Mouse (Mus musculus): ENCODE results near the gene Rac1. TPM values are rescaled to one million over a fixed set of nuclear protein-coding genes. Genes with fewer than 3 reads are reported as not detected.

The Rac1 gene
- polyA plus RNA-seq, 1 experiment = 504 TPM

- peak overlapping the region; percentile 94 for H3K4me3 ChIP-seq (ENCODE audit: low read depth, low read length)
- H3K27ac ChIP-seq (ENCODE audit: insufficient read depth, low read depth, low read length) = peak overlapping the region; percentile 98
- H3K27me3 ChIP-seq (ENCODE audit: control insufficient read depth, insufficient read depth, low read length) = no peaks in the 10 kb centered on the region
- no peaks in the 10 kb centered on the region for H3K36me3 ChIP-seq (ENCODE audit: control insufficient read depth, insufficient read depth, low read length)
- H3K4me1 ChIP-seq (ENCODE audit: control insufficient read depth, insufficient read depth, insufficient read length, low read length) = peaks cover 18% of the 10 kb centered on the region
- TF ChIP-seq POLR2A (IDR thresholded peaks at IDR 0.05; ENCODE audit: low read depth, low read length) (peak; percentile 27; the same call in 1 of the 2 replicates), CTCF (IDR thresholded peaks at IDR 0.05; ENCODE audit: extremely low read depth, insufficient read length, insufficient replicate concordance, low read depth, low read length) (no peak)
- WGBS = under 1% methylated on average over 28 of the region's 28 CpGs
These were observed 1.0 kb downstream of the Rac1 start for GRCm38 (mm10) chr5:143526698-143527331.

- Histone ChIP-seq H3K36me3 (ENCODE audit: control insufficient read depth, insufficient read depth, low read length) (no peaks in the 10 kb centered on the region), H3K4me3 (ENCODE audit: low read depth, low read length) (peak overlapping the region; percentile 23; the same call in 1 of the 2 replicates), H3K27ac (ENCODE audit: insufficient read depth, low read depth, low read length) (peak overlapping the region; percentile 6; the same call in 1 of the 2 replicates), H3K4me1 (ENCODE audit: control insufficient read depth, insufficient read depth, insufficient read length, low read length) (peaks cover 21% of the 10 kb centered on the region), H3K27me3 (ENCODE audit: control insufficient read depth, insufficient read depth, low read length) (no peaks in the 10 kb centered on the region)
- TF ChIP-seq POLR2A (IDR thresholded peaks at IDR 0.05; ENCODE audit: low read depth, low read length) = no peak
- TF ChIP-seq CTCF (IDR thresholded peaks at IDR 0.05; ENCODE audit: extremely low read depth, insufficient read length, insufficient replicate concordance, low read depth, low read length) = no peak
- WGBS = 46% methylated on average over 7 of the region's 7 CpGs
These were observed 2.2 kb downstream of the Rac1 start for GRCm38 (mm10) chr5:143525454-143526225.

GRCm38 (mm10) chr5:143522882-143523281 lies 5.0 kb downstream of the Rac1 start:
- no peaks in the 10 kb centered on the region for H3K27me3 ChIP-seq (ENCODE audit: control insufficient read depth, insufficient read depth, low read length)
- H3K36me3 ChIP-seq (ENCODE audit: control insufficient read depth, insufficient read depth, low read length) = peaks cover 2% of the 10 kb centered on the region; the same call in 1 of the 2 replicates
- TF ChIP-seq POLR2A (IDR thresholded peaks at IDR 0.05; ENCODE audit: low read depth, low read length) (no peak), CTCF (IDR thresholded peaks at IDR 0.05; ENCODE audit: extremely low read depth, insufficient read length, insufficient replicate concordance, low read depth, low read length) (no peak)
- 76% methylated on average over 3 of the region's 3 CpGs for WGBS
- no peak overlapping the region for H3K27ac ChIP-seq (ENCODE audit: insufficient read depth, low read depth, low read length)
- H3K4me1 ChIP-seq (ENCODE audit: control insufficient read depth, insufficient read depth, insufficient read length, low read length) = peaks cover 34% of the 10 kb centered on the region
- no peak overlapping the region for H3K4me3 ChIP-seq (ENCODE audit: low read depth, low read length)

- TF ChIP-seq POLR2A (IDR thresholded peaks at IDR 0.05; ENCODE audit: low read depth, low read length) (no peak), CTCF (IDR thresholded peaks at IDR 0.05; ENCODE audit: extremely low read depth, insufficient read length, insufficient replicate concordance, low read depth, low read length) (no peak)
- peaks cover 36% of the 10 kb centered on the region for H3K4me1 ChIP-seq (ENCODE audit: control insufficient read depth, insufficient read depth, insufficient read length, low read length)
- peak overlapping the region; percentile 69 for H3K27ac ChIP-seq (ENCODE audit: insufficient read depth, low read depth, low read length)
- no peak overlapping the region for H3K4me3 ChIP-seq (ENCODE audit: low read depth, low read length)
- WGBS = 4% methylated on average over 2 of the region's 2 CpGs
- no peaks in the 10 kb centered on the region for H3K27me3 ChIP-seq (ENCODE audit: control insufficient read depth, insufficient read depth, low read length)
- peaks cover 11% of the 10 kb centered on the region for H3K36me3 ChIP-seq (ENCODE audit: control insufficient read depth, insufficient read depth, low read length)
These were observed 7.4 kb downstream of the Rac1 start for GRCm38 (mm10) chr5:143520415-143520814.

- Histone ChIP-seq H3K4me3 (ENCODE audit: low read depth, low read length) (no peak overlapping the region), H3K27ac (ENCODE audit: insufficient read depth, low read depth, low read length) (peak overlapping the region; percentile 72), H3K4me1 (ENCODE audit: control insufficient read depth, insufficient read depth, insufficient read length, low read length) (peaks cover 30% of the 10 kb centered on the region), H3K36me3 (ENCODE audit: control insufficient read depth, insufficient read depth, low read length) (peaks cover 31% of the 10 kb centered on the region), H3K27me3 (ENCODE audit: control insufficient read depth, insufficient read depth, low read length) (no peaks in the 10 kb centered on the region)
- TF ChIP-seq POLR2A (IDR thresholded peaks at IDR 0.05; ENCODE audit: low read depth, low read length) = no peak
- WGBS = 60% methylated on average over 6 of the region's 6 CpGs
These were observed 9.7 kb downstream of the Rac1 start for GRCm38 (mm10) chr5:143518045-143518591.

- H3K4me3 ChIP-seq (ENCODE audit: low read depth, low read length) = no peak overlapping the region
- H3K27me3 ChIP-seq (ENCODE audit: control insufficient read depth, insufficient read depth, low read length) = no peaks in the 10 kb centered on the region
- H3K4me1 ChIP-seq (ENCODE audit: control insufficient read depth, insufficient read depth, insufficient read length, low read length) = peaks cover 32% of the 10 kb centered on the region
- peaks cover 35% of the 10 kb centered on the region for H3K36me3 ChIP-seq (ENCODE audit: control insufficient read depth, insufficient read depth, low read length)
- no peak for TF ChIP-seq POLR2A (IDR thresholded peaks at IDR 0.05; ENCODE audit: low read depth, low read length)
- TF ChIP-seq CTCF (IDR thresholded peaks at IDR 0.05; ENCODE audit: extremely low read depth, insufficient read length, insufficient replicate concordance, low read depth, low read length) = no peak
- no peak overlapping the region for H3K27ac ChIP-seq (ENCODE audit: insufficient read depth, low read depth, low read length)
- WGBS = 57% methylated on average over 6 of the region's 6 CpGs
These were observed 10.4 kb downstream of the Rac1 start for GRCm38 (mm10) chr5:143517436-143517835.

- Histone ChIP-seq H3K4me3 (ENCODE audit: low read depth, low read length) (no peak overlapping the region), H3K36me3 (ENCODE audit: control insufficient read depth, insufficient read depth, low read length) (peaks cover 35% of the 10 kb centered on the region), H3K4me1 (ENCODE audit: control insufficient read depth, insufficient read depth, insufficient read length, low read length) (peaks cover 34% of the 10 kb centered on the region), H3K27ac (ENCODE audit: insufficient read depth, low read depth, low read length) (no peak overlapping the region), H3K27me3 (ENCODE audit: control insufficient read depth, insufficient read depth, low read length) (no peaks in the 10 kb centered on the region)
- WGBS = 81% methylated on average over 11 of the region's 11 CpGs
- no peak for TF ChIP-seq CTCF (IDR thresholded peaks at IDR 0.05; ENCODE audit: extremely low read depth, insufficient read length, insufficient replicate concordance, low read depth, low read length)
- no peak for TF ChIP-seq POLR2A (IDR thresholded peaks at IDR 0.05; ENCODE audit: low read depth, low read length)
These were observed 10.8 kb downstream of the Rac1 start for GRCm38 (mm10) chr5:143517005-143517404.

All from small intestine, adult 2 months (tissue).